Mouse (Mus musculus): ENCODE measurements around the gene Sema3f.

DNA sequence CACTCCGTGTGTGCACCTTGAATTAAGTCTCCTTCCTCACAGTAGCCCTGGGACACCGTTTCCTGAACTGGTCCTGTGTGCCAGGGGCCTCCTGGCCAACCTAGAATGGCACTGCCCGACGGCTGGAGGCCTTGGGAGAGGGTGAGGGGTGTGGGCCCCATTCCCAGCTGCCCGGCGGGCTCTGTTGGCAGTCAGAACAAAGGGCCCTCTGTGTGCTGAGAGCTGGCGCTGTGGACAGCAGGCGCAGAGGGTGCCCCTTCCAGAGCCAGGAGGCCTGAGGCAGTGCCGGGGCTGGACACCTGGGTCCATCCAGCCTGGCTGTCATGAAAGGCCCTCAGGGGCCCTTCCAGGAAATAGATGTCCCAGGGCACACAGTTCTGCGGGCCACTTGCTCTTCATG lies 50.7 kb downstream of the Sema3f start:
- no peak for TF ChIP-seq EP300 (IDR thresholded peaks at IDR 0.05; ENCODE audit: insufficient read depth, low read depth, low read length)
- TF ChIP-seq POLR2A (IDR thresholded peaks at IDR 0.05; ENCODE audit: insufficient read depth, low read length) = no peak

Data from ES-Bruce4 (cell line).